Mouse (Mus musculus) embryonic fibroblast, embryonic 13.5 days (primary cell): ENCODE results near the gene Cyp2e1.

Source experiments
- CTCF ChIP-seq: IDR thresholded peaks from 2 replicates; pipeline ENCODE4 v1.5.1; 2011; ENCODE audit warnings: mild to moderate bottlenecking, control low read depth, low read length, moderate library complexity, borderline replicate concordance; ENCODE audit not compliant: insufficient read depth
- POLR2A ChIP-seq: IDR thresholded peaks from 2 replicates; pipeline ENCODE4 v1.6.1; 2011; ENCODE audit warnings: low read depth, mild to moderate bottlenecking, control low read depth, low read length, moderate library complexity

DNA sequence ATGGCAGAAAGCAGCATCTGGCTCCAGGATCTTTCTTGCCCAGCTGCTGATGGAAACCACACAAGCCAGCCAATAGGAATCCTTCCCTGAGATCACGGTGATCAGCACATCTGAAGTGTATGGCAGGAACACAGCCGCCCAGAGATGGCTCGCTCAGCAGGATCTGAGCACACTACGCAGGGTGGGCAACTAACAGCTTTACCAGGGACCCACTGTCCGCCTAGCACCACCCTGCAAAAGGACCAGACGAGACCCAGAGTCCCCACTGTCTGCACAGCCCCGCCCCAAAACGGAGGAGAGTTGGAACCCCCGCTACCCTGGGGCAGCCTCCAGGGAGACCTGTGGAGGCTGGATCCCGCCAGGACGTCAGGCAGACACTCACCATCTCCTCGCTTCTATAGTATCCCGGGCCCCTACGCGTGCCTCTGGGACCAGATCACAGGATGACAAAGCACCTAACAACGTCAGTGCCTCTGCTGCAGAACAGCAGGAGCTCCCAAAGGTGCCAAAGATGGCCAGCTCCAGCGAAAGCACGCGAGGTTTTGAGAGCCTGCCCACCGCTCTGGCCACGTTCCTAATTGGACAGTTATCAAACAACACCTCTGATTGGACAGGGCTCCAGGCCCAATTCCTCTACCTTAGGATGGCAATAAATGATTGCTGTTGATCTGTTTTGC, 58.3 kb downstream of the Cyp2e1 start, which contains the start of gene Zfp941:
- TF ChIP-seq POLR2A, result peak; percentile 56
- TF ChIP-seq CTCF, result no peak
